ENCODE assay signal across 11 mouse cellular contexts in genomic region chrX:53608879-53609278, GRCm38 (mm10). TPM values are rescaled to one million over a fixed set of nuclear protein-coding genes. Genes with fewer than 3 reads are reported as not detected.
A peak's percentile ranks its signal among the peaks of the same experiment; 100 is the strongest.
DNase-seq lines count a peak whose midpoint lies in the region; ATAC-seq and TF ChIP-seq lines count a peak whose summit lies in the region.
"Not testable (repeated sequence)": the region's sequence is repeated elsewhere in the genome, so short reads cannot be mapped to it uniquely, and the experiment has no call there.
"Had no signal": no experiment of that assay in that cellular context is flagged by ENCODE, and none has a peak within 500 bp of the region (broad histone marks: within the 10 kb centered on the region; RNA-seq: fewer than 3 reads in every experiment).

Gene Gm14597, minus strand, starts transcription at chrX:53608979.

- H3K79me2 ChIP-seq in myocyte (ENCODE audit: control insufficient read depth, insufficient read depth): not testable (repeated sequence)

- 83% methylated on average over 2 of the region's 4 CpGs for WGBS in bone marrow, adult 2 months
- WGBS in forebrain, embryonic 11.5 days: 87% methylated on average over 2 of the region's 4 CpGs
- WGBS in heart, embryonic 14.5 days: 77% methylated on average over 3 of the region's 4 CpGs
- WGBS in intestine, embryonic 15.5 days: 77% methylated on average over 3 of the region's 4 CpGs
- 66% methylated on average over 3 of the region's 4 CpGs for WGBS in limb, embryonic 13.5 days
- WGBS in lung, embryonic 15.5 days: 76% methylated on average over 3 of the region's 4 CpGs

- not testable (repeated sequence) for TF ChIP-seq CTCF in bone marrow, adult 2 months (IDR thresholded peaks at IDR 0.05; ENCODE audit: control insufficient read depth, insufficient read depth, low read length); testis, adult 2 months (IDR thresholded peaks at IDR 0.05; ENCODE audit: control insufficient read depth, insufficient read depth, insufficient replicate concordance, low read depth, low read length)

- not testable (repeated sequence) for TF ChIP-seq POLR2A in bone marrow, adult 2 months (IDR thresholded peaks at IDR 0.05; ENCODE audit: borderline replicate concordance, control insufficient read depth, low read depth, low read length); myocyte (IDR thresholded peaks at IDR 0.05; ENCODE audit: insufficient read length, low read depth); testis, adult 2 months (IDR thresholded peaks at IDR 0.05; ENCODE audit: control insufficient read depth, low read depth, low read length)

- ATAC-seq in forebrain, embryonic 11.5 days (replicated peaks; ENCODE audit: low FRiP score); heart, embryonic 14.5 days (ENCODE audit: insufficient number of reproducible peaks, insufficient read depth, low FRiP score, low read depth); intestine, embryonic 15.5 days; limb, embryonic 13.5 days (ENCODE audit: low FRiP score, low read depth); lung, embryonic 15.5 days (ENCODE audit: borderline replicate concordance, extremely low read depth, low FRiP score, low TSS enrichment): not testable (repeated sequence)

- peak within 1 kb of the TSS; percentile 57 for H3K9ac ChIP-seq in forebrain, embryonic 11.5 days (ENCODE audit: low read length)
- H3K9ac ChIP-seq in heart, embryonic 14.5 days (ENCODE audit: low read length): peak within 1 kb of the TSS; percentile 70
- peak within 1 kb of the TSS; percentile 30 for H3K9ac ChIP-seq in intestine, embryonic 15.5 days
- peak within 1 kb of the TSS; percentile 62 for H3K9ac ChIP-seq in limb, embryonic 13.5 days
- H3K9ac ChIP-seq in lung, embryonic 15.5 days: peak within 1 kb of the TSS; percentile 42

- not testable (repeated sequence) for H3K4me1 ChIP-seq in bone marrow, adult 2 months (ENCODE audit: control insufficient read depth, insufficient read depth, low read length); forebrain, embryonic 11.5 days (replicated peaks; ENCODE audit: control insufficient read depth, insufficient read depth, low read length); heart, embryonic 14.5 days (ENCODE audit: control insufficient read depth in 2 of 2, insufficient read depth in 2 of 2, low read length in 2 of 2); intestine, embryonic 15.5 days (replicated peaks); limb, embryonic 13.5 days; lung, embryonic 15.5 days; testis, adult 2 months (ENCODE audit: control insufficient read depth, insufficient read depth, low read length)

- not testable (repeated sequence) for H3K9me3 ChIP-seq in forebrain, embryonic 11.5 days (ENCODE audit: control insufficient read depth, low read length); heart, embryonic 14.5 days (ENCODE audit: control insufficient read depth, low read length); intestine, embryonic 15.5 days; limb, embryonic 13.5 days; lung, embryonic 15.5 days

- peak within 1 kb of the TSS; percentile 48 for H3K4me3 ChIP-seq in bone marrow, adult 2 months (replicated peaks; ENCODE audit: control insufficient read depth, low read depth, low read length)
- H3K4me3 ChIP-seq in forebrain, embryonic 11.5 days (ENCODE audit: low read depth, low read length): peak within 1 kb of the TSS; percentile 28
- peak within 1 kb of the TSS; percentile 49 to 72 for H3K4me3 ChIP-seq in heart, embryonic 14.5 days (ENCODE audit: control insufficient read depth in 1 of 2, insufficient read depth in 1 of 2, low read depth in 1 of 2, low read length in 2 of 2)
- peak within 1 kb of the TSS; percentile 40 for H3K4me3 ChIP-seq in intestine, embryonic 15.5 days (replicated peaks)
- H3K4me3 ChIP-seq in limb, embryonic 13.5 days: peak within 1 kb of the TSS; percentile 49
- H3K4me3 ChIP-seq in lung, embryonic 15.5 days: peak within 1 kb of the TSS; percentile 45
- not testable (repeated sequence) for H3K4me3 ChIP-seq in myocyte
- H3K4me3 ChIP-seq in testis, adult 2 months (ENCODE audit: control insufficient read depth, low read depth, low read length): peak within 1 kb of the TSS; percentile 78

- H3K4me2 ChIP-seq in forebrain, embryonic 11.5 days (ENCODE audit: low read depth, low read length, severe bottlenecking): peak within 1 kb of the TSS; percentile 53
- H3K4me2 ChIP-seq in heart, embryonic 14.5 days (ENCODE audit: low read length): peak within 1 kb of the TSS; percentile 66
- H3K4me2 ChIP-seq in intestine, embryonic 15.5 days (replicated peaks): peak within 1 kb of the TSS; percentile 65
- peak within 1 kb of the TSS; percentile 59 for H3K4me2 ChIP-seq in limb, embryonic 13.5 days (replicated peaks)
- H3K4me2 ChIP-seq in lung, embryonic 15.5 days: peak within 1 kb of the TSS; percentile 64
- H3K4me2 ChIP-seq in myocyte (ENCODE audit: low read depth): peak within 1 kb of the TSS; percentile 50

- not testable (repeated sequence) for H3K27me3 ChIP-seq in forebrain, embryonic 11.5 days (ENCODE audit: control insufficient read depth, insufficient read depth, low read length); heart, embryonic 14.5 days (ENCODE audit: control insufficient read depth, insufficient read depth, low read length); intestine, embryonic 15.5 days (replicated peaks); limb, embryonic 13.5 days; lung, embryonic 15.5 days; myocyte (ENCODE audit: control insufficient read depth, insufficient read depth, insufficient read length); testis, adult 2 months (ENCODE audit: control insufficient read depth, insufficient read depth, low read length)

- not testable (repeated sequence) for H3ac ChIP-seq in myocyte (ENCODE audit: control insufficient read depth, insufficient read length)

- H3K27ac ChIP-seq in bone marrow, adult 2 months (ENCODE audit: control insufficient read depth, insufficient read depth, low read depth, low read length, poor library complexity); forebrain, embryonic 11.5 days (ENCODE audit: low read depth, low read length); intestine, embryonic 15.5 days; limb, embryonic 13.5 days; lung, embryonic 15.5 days; testis, adult 2 months (ENCODE audit: control insufficient read depth, insufficient read depth, low read depth, low read length): not testable (repeated sequence)
- peak within 1 kb of the TSS; percentile 67 to 78 for H3K27ac ChIP-seq in heart, embryonic 14.5 days (replicated peaks in 1 of 2; ENCODE audit: control insufficient read depth in 1 of 2, insufficient read depth in 1 of 2, low read depth in 2 of 2, low read length in 2 of 2)

- DNase-seq in forebrain, embryonic 11.5 days (ENCODE audit: low spot score): not testable (repeated sequence)

- not testable (repeated sequence) for H3K36me3 ChIP-seq in forebrain, embryonic 11.5 days (ENCODE audit: control insufficient read depth, insufficient read depth, low read length); heart, embryonic 14.5 days (ENCODE audit: control insufficient read depth, insufficient read depth, low read length); intestine, embryonic 15.5 days; limb, embryonic 13.5 days; lung, embryonic 15.5 days; myocyte (ENCODE audit: control insufficient read depth, insufficient read depth); testis, adult 2 months (ENCODE audit: control insufficient read depth, insufficient read depth, low read length)

RNA-seq across cellular contexts. Expression of gene Gm14597, which starts in this region (rescaled TPM):
- not detected in 2 replicates for polyA plus RNA-seq in bone marrow, adult 2 months (2011; ENCODE audit: insufficient read depth, insufficient read length, low replicate concordance, missing spikeins)
- polyA plus RNA-seq in forebrain, embryonic 11.5 days (2014; fragmentation: Nextera tagmentation; extraction: Ambion mirVana): not detected in 2 replicates
- not detected in 2 replicates for polyA plus RNA-seq in heart, embryonic 14.5 days (2014; fragmentation: Nextera tagmentation; extraction: Ambion mirVana)
- not detected in 2 replicates for polyA plus RNA-seq in intestine, embryonic 15.5 days (2015; fragmentation: Nextera tagmentation; extraction: Ambion mirVana)
- polyA plus RNA-seq in limb, embryonic 13.5 days (2015; fragmentation: Nextera tagmentation; extraction: Ambion mirVana): not detected in 2 replicates
- not detected in 2 replicates for polyA plus RNA-seq in lung, embryonic 15.5 days (2015; fragmentation: Nextera tagmentation; extraction: Ambion mirVana)
- polyA plus RNA-seq in myocyte (2012; fragmentation: generic; extraction: Trizol): not detected
- polyA plus RNA-seq in testis, adult 2 months (2012; rRNA removed): 3.9 and 4.7 TPM in 2 replicates
- polyA plus RNA-seq: frontal cortex, adult 2 months; inflammation-experienced regulatory T-cells, adult 6 months; thymus, postnatal 0 days had no signal
